Mouse (Mus musculus) B cell, adult 2 months (primary cell): ENCODE data around the gene Csrnp3.

Experiments
- DNase-seq, 2 experiments: peaks; one replicate each; pipeline ENCODE4 v3.0.0; 2022

Gene Csrnp3

DNA sequence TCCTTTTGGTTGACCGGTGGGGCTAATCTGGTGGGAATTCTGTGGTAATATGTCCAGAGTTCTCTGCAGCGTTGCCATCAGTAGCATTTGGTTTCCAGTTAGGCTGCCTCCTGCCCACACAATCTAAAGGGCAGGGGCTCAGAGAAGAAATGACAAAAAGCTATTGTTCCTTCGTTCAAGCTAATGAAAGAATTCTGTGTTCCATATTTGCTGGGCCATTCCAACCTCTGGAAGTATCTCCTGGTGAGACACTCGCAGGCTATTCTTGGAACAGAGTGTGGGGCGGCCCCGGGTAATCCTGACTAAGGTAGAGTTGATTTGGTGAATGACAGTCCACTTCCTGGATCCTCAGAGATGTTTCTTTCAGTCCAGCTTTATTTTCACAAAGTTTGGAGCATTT is 179.3 kb downstream of the Csrnp3 start:
- no peak for DNase-seq

DNA sequence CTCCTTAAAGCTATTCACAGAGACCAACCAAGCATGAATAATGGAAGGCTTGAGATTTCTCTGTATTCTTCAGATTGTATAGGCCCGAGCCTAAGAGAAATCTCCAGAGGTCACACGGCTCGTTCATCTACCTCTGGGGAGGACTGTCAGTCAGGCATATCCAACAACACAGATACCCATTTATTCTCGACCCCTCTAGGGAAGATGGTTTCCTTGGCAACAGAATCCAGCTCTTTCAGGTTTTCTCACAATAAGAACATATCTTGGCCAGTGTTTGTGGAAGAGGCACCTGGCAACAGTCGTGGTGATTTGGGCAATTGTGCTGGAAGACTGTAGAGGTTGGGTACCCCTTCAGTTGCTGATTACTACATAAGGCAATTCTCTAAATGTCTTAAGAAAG is 183.2 kb downstream of the Csrnp3 start:
- DNase-seq: no peak

DNA sequence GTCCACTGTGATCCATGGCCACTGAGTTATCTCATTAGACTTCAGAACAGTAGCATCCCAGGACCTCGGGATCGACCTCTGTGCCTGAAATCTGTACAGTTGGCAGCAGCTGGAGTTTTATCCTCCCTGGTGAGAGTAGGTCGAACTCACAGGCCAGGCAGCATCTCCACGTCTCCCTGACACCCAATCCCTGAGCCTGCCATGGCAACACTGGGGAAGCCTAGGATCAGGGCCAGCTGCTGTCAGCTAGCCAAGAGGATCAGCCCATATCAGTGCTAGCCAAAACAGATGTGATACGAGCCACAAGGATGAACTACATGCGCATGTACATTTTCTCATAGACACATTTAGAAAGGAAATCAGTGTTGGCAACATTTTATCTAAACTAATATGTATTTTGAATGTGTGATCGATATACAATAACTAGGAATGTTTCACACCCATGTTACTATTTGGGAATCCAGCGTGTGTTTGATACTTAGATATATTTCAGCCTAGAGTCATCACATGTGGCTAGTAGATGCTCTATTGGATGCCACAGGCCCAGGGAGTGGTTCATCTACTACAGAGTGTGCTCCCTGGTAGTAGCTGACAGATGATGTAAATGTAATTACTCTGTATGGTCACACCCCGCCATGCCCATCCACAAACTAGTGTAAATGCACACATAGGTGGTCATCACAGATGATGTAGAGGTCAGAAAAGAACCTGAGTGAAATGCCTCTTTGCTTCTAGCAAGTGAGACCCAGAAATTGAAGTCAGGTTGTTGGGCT is 189.5 kb downstream of the Csrnp3 start:
- DNase-seq: no peak

GRCm38 (mm10) chr2:66040611-66041010 is 195.0 kb downstream of the Csrnp3 start:
- DNase-seq: no peak

GRCm38 (mm10) chr2:66041203-66041916 is 195.8 kb downstream of the Csrnp3 start:
- DNase-seq: no peak

- no peak for DNase-seq
Observed at GRCm38 (mm10) chr2:66041917-66042419, 196.4 kb downstream of the Csrnp3 start.

- no peak for DNase-seq
Observed at GRCm38 (mm10) chr2:66043441-66044404, 198.2 kb downstream of the Csrnp3 start.

DNA sequence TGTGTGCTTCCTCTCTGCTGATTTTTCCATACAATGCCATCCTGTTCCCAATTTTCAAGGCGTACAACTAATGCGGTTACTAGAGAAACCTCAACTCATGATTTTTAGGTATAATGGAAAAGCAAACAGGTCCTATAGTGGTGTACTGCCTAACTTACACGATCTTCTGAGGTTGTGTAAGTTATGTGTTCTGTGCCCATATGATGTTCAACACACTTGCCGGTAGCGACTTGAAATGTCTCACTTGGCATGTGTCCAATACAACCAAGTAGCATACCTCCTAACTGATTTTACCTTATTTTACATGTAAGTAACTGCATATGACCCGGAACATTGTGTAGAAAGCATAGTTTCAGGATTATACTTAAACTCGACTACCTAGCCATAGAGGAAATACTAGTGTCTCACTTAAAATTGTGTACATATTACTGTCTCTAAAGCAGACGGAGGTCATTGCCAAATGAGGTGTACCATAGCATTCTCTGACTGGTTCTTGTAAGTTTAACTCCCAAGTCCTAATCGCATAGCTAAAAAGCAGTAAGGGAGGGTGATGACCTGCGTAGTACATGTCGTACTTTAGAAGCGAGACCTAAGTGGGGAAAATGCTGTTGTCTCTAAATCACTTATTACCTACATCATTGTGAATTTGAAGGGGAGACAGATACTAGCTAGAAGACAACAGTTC is 199.0 kb downstream of the Csrnp3 start:
- DNase-seq: no peak

DNA sequence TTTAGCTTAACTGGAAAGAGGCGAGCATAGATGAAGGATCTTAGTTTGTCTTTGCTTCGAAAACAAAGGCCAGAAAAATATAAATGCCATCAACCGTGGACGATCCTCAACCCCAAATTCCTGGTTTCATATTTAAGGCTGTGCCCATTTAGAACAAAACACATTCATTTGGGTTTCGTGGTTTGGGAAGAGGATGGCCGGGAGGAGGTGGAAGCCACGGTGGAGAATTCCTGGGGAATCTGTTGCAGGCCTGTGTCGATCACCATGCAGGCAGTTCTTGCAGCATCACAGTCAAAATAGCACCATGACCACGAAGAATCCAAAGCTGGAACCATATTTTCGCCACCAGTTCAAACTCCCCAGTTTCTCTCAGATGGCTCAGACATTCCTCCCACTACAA is 217.7 kb downstream of the Csrnp3 start:
- no peak for DNase-seq

- no peak for DNase-seq
Observed at GRCm38 (mm10) chr2:66069454-66069853, 223.9 kb downstream of the Csrnp3 start.

GRCm38 (mm10) chr2:66080731-66081130 is 235.2 kb downstream of the Csrnp3 start:
- no peak for DNase-seq
